Mouse (Mus musculus) thymus, adult 2 months (tissue): Measurements from ENCODE around the gene Cyp2c40. TPM values are rescaled to one million over a fixed set of nuclear protein-coding genes. Genes with fewer than 3 reads are reported as not detected.
"Not testable (repeated sequence)": the region's sequence is repeated elsewhere in the genome, so short reads cannot be mapped to it uniquely, and the experiment has no call there.

Experiments
- DNase-seq: peaks from one replicate; pipeline ENCODE4 v3.0.0; 2021
- H3K27ac ChIP-seq: fragments of 200-500 bp; 2 replicates; pipeline ENCODE4 v1.5.1; 2012; ENCODE audit warnings: low read length, control low read depth; ENCODE audit not compliant: control insufficient read depth, insufficient read depth
- H3K27me3 ChIP-seq: fragments of 200-500 bp; 2 replicates; pipeline ENCODE4 v1.6.1; 2012; ENCODE audit warnings: mild to moderate bottlenecking, low read length, moderate library complexity, mixed read lengths; ENCODE audit not compliant: control insufficient read depth, insufficient read depth
- H3K36me3 ChIP-seq: fragments of 200-500 bp; 2 replicates; pipeline ENCODE4 v1.6.1; 2012; ENCODE audit warnings: mild to moderate bottlenecking, low read length, moderate library complexity; ENCODE audit not compliant: control insufficient read depth, insufficient read depth
- H3K4me1 ChIP-seq: fragments of 200-500 bp; replicated peaks from 2 replicates; pipeline ENCODE4 v1.6.1; 2012; ENCODE audit warnings: low read length; ENCODE audit not compliant: control insufficient read depth, insufficient read depth
- H3K4me3 ChIP-seq: fragments of 200-500 bp; 2 replicates; pipeline ENCODE4 v1.5.1; 2012; ENCODE audit warnings: mild to moderate bottlenecking, low read length, control low read depth, moderate library complexity; ENCODE audit not compliant: control insufficient read depth, insufficient read depth
- CTCF ChIP-seq: fragments of 200-500 bp; IDR thresholded peaks from 2 replicates; pipeline ENCODE4 v1.5.1; 2012; ENCODE audit warnings: mild to moderate bottlenecking, control low read depth, low read length, moderate library complexity, borderline replicate concordance; ENCODE audit not compliant: control insufficient read depth, poor library complexity, insufficient read depth; ENCODE audit errors: extremely low read depth
- POLR2A ChIP-seq: fragments of 200-500 bp; IDR thresholded peaks from 2 replicates; pipeline ENCODE4 v1.6.1; 2012; ENCODE audit warnings: mild to moderate bottlenecking, low read length, control low read depth, moderate library complexity; ENCODE audit not compliant: control insufficient read depth, poor library complexity, insufficient read depth; ENCODE audit errors: extremely low read depth
- WGBS: fragments of 180-500 bp; shearing (Covaris S2); methylation state at CpG from one replicate; pipeline ENCODE4 v1.1.7; 2018; 5-methylcytosine and 5-hydroxymethylcytosine counted together
- polyA plus RNA-seq: library from polyadenylated mRNA; depleted of rRNA; stranded (reverse); fragments of >200 nt; gene quantifications from 2 replicates; pipeline ENCODE4 v1.2.3, GENCODE M21; 2012; rRNA removed

Cyp2c40 gene
- 0.70 TPM in 1 of 2 replicates, not detected in the other for polyA plus RNA-seq

DNA sequence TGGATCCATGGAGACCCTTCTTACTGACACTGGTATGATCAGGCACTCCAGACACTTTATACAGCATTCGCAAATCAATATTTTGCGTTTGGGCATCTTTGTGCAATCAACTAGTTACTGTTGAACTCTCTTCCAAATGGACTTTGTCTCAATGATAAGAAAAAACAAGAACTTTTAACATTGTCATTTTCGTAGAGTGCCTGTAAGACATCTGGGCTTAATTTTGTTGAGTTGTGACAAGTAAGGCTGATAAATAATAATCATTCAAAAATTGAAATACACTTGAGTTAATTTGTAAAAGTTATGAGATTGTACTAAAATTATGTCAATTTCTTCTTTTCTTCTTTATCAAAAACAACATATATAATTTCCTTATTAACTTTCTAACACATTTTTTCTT, at the start of gene Cyp2c40:
TSS of gene Cyp2c40 (minus strand) at position 101 of the 400 bp plus-strand sequence.
- H3K4me3 ChIP-seq, H3K36me3 ChIP-seq, H3K27me3 ChIP-seq, H3K4me1 ChIP-seq, DNase-seq, H3K27ac ChIP-seq: not testable (repeated sequence)
- WGBS, result 87% methylated on average over 3 of the region's 3 CpGs

DNA sequence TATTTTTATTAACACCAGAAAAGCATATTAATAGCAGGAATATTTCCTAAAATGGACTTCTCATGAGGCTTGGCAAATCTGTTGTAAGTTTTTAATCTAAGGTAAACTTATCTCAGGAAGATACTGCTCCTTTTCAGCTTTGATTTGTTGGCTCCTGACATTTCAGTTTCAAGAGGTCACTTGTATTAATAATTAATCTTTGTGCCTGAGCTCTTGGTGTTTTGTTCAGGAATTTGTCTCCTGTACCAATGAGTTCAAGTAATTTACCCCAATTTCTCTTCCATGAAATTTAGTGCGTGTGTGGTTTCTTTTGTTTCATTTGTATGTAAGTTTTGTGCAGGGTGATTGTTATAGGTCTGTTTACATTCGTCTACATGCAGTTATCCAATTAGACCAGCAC, 8.3 kb upstream of the Cyp2c40 start:
- not testable (repeated sequence) for DNase-seq, H3K4me3 ChIP-seq, H3K4me1 ChIP-seq, H3K36me3 ChIP-seq, H3K27me3 ChIP-seq, H3K27ac ChIP-seq
- WGBS, result 85% methylated on average over 2 of the region's 2 CpGs

DNA sequence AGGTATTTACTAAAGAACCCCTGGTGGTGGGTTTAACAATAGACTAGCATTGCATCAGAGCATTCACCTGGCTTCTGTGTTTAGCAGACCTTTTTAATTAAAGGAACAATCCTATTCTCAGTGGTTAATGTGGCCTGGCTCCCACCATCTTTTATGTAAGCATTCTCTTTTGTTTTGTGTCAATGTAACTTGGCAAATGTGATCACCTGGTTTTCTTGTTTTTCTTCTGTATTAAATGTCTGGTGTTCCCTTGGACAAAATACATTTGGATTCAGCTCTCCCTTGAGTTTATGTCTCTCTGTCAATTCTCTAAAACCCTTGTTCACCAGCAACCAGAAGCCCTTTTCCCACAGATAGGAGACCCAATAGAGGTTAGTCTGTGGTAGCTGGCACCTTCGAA, 3.8 kb upstream of the Cyp2c40 start:
- not testable (repeated sequence) for H3K4me1 ChIP-seq, DNase-seq, H3K27me3 ChIP-seq, H3K36me3 ChIP-seq, H3K4me3 ChIP-seq, H3K27ac ChIP-seq
- 90% methylated on average over 1 of the region's 1 CpGs for WGBS

DNA sequence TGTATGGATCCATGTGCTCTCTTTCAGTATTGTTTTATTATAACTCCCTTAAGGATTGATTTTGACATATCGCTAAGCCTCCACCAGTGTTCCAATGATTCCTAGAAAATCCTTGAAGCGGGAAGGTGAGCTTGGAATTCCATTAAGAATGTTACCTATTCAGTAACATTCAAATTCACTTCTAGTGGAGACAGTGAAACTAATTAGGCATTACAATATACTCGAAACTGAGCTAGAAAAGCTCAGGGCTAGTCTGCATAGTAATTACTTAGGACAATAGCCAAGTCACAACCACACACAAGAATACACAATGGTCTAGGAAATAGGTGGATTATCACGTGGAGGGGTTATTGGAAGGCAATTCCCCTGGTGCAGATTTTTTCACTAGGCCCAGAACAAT, 3.4 kb upstream of the Cyp2c40 start:
- not testable (repeated sequence) for H3K27me3 ChIP-seq, DNase-seq, H3K27ac ChIP-seq, H3K4me3 ChIP-seq, H3K36me3 ChIP-seq, H3K4me1 ChIP-seq
- 80% methylated on average over 4 of the region's 4 CpGs for WGBS

DNA sequence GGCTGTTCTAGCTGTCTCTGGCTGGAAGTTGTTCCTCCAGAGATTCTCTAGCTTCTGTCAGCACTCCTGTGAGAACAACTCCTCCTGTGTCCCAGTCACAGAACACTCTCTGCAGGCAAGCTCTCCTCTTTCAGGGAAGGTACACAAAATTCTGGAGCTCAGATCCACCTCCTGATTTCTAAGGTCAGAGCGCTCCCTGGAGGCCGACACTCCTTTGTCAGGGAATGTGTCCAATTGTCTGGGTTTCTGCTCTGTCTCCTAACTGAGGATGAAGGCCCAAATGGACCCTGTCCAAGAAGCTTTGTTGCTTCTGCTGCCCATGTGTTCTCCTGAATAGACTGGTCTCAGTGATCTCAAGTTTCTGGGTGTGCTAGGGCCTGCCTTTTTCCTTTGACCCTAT, 27.2 kb downstream of the Cyp2c40 start:
- not testable (repeated sequence) for H3K36me3 ChIP-seq, H3K27ac ChIP-seq, H3K27me3 ChIP-seq, DNase-seq, H3K4me1 ChIP-seq, H3K4me3 ChIP-seq
- 83% methylated on average over 2 of the region's 2 CpGs for WGBS

DNA sequence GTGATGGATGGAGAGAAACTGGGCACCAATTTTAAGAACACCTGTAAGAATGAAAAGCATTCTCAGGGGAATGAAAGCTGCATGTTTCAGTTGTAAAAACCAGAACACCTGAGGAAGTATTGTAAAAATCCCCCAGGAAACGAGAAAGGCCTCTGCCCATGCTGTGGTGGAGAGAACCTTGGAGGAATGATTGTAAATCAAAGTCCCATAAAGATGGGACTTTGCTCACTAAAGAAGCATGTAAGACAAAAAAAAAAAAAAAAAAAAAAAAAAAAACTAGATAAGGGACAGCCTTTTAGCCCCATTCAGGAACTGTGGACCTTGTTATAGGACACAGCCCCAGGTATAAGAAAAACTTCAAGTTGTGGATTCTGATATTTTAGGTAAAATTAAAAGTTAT, 67.3 kb downstream of the Cyp2c40 start:
- WGBS, result 30% methylated on average over 1 of the region's 1 CpGs
- TF ChIP-seq CTCF (no peak), POLR2A (no peak)
- no peaks in the 10 kb centered on the region for H3K4me1 ChIP-seq

DNA sequence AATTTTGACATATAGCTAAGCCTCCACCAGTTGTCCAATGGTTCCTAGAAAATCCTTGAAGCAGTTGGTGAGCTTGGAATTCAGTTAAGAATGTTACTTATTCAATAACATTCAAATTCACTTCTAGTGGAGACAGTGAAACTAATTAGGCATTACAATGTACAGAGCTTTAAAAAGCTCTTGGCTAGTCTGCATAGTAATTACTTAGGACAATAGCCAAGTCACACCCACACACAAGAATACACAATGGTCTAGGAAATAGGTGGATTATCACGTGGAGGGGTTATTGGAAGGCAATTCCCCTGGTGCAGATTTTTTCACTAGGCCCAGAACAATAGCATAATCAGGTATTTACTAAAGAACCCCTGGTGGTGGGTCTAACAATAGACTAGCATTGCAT, 68.3 kb downstream of the Cyp2c40 start:
- not testable (repeated sequence) for H3K4me1 ChIP-seq, H3K27me3 ChIP-seq, H3K36me3 ChIP-seq, H3K4me3 ChIP-seq, DNase-seq, H3K27ac ChIP-seq
- WGBS, result 89% methylated on average over 1 of the region's 1 CpGs

More for the DNA sequence above, 67.3 kb downstream of the Cyp2c40 start:
- Histone ChIP-seq H3K36me3 (no peaks in the 10 kb centered on the region), H3K4me3 (no peak overlapping the region), H3K27ac (no peak overlapping the region), H3K27me3 (no peaks in the 10 kb centered on the region)
- no peak for DNase-seq

DNA sequence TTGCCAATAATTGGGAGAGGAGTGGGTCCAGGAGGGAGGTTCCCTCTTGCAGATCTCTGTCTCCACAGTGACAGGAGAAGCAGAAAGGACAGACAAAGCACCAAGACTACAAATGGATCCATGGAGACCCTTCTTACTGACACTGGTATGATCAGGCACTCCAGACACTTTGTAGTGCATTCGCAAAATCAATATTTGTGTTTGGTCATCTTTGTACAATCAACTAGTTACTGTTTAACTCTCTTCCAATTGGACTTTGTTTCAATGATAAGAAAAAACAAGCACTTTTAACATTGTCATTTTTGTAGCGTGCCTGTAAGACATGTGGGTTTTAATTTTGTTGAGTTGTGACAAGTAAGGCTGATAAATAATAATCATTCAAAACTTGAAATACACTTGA, 71.7 kb downstream of the Cyp2c40 start, which contains the start of gene Cyp2c68:
TSS of gene Cyp2c68 (minus strand) at position 135 of the 400 bp plus-strand sequence.
- 92% methylated on average over 2 of the region's 2 CpGs for WGBS
- Histone ChIP-seq H3K27me3 (no peaks in the 10 kb centered on the region), H3K27ac (no peak within 1 kb of the TSS), H3K36me3 (no peaks in the 10 kb centered on the region), H3K4me3 (no peak within 1 kb of the TSS), H3K4me1 (no peaks in the 10 kb centered on the region)
- TF ChIP-seq CTCF, result no peak
- no peak for TF ChIP-seq POLR2A
- DNase-seq, result no peak

Other genes starting within 250 kb of the Cyp2c40 start
- gene Cyp2c67, start 163.8 kb downstream of the Cyp2c40 start, polyA plus RNA-seq, result 0.14 TPM in 1 of 2 replicates, not detected in the other
- 0.36 TPM in 1 of 2 replicates, not detected in the other for gene Cyp2c68, start 71.8 kb downstream of the Cyp2c40 start, polyA plus RNA-seq
- gene Cyp2c69, start 74.0 kb upstream of the Cyp2c40 start, polyA plus RNA-seq, result 0.43 TPM in 1 of 2 replicates, not detected in the other
- 0.83 TPM in 1 of 2 replicates, not detected in the other for gene Cyp2c37, start 179.6 kb upstream of the Cyp2c40 start, polyA plus RNA-seq